Mouse (Mus musculus) kidney, embryonic 16.5 days (tissue): ENCODE measurements around the gene Kcnn4. TPM values are rescaled to one million over a fixed set of nuclear protein-coding genes. Genes with fewer than 3 reads are reported as not detected.
A peak's percentile ranks its signal among the peaks of the same experiment; 100 is the strongest.

ENCODE experiments used
- ATAC-seq: fragments of 200-750 bp; cut with Nextera tagmentation; 2 replicates; pipeline ENCODE4 v1.8.0; 2017; ENCODE audit warnings: moderate TSS enrichment; ENCODE audit not compliant: low FRiP score, low TSS enrichment
- H3K27ac ChIP-seq: fragments of 300-500 bp; sonication (generic); 2 replicates; pipeline ENCODE4 v1.5.1; 2014; ENCODE audit warnings: low read length
- H3K27me3 ChIP-seq: fragments of 300-500 bp; sonication (generic); 2 replicates; pipeline ENCODE4 v1.6.1; 2014; ENCODE audit warnings: low read length, control low read depth, mixed read lengths; ENCODE audit not compliant: insufficient read depth
- H3K36me3 ChIP-seq: fragments of 300-500 bp; sonication (generic); 2 replicates; pipeline ENCODE4 v1.6.1; 2014; ENCODE audit warnings: low read length, control low read depth, mixed read lengths; ENCODE audit not compliant: insufficient read depth
- H3K4me1 ChIP-seq: fragments of 300-500 bp; sonication (generic); 2 replicates; pipeline ENCODE4 v1.6.1; 2014; ENCODE audit warnings: low read length, control low read depth, mixed read lengths; ENCODE audit not compliant: insufficient read depth
- H3K4me2 ChIP-seq: fragments of 300-500 bp; sonication (generic); replicated peaks from 2 replicates; pipeline ENCODE4 v1.6.1; 2014; ENCODE audit warnings: low read depth, low read length
- H3K4me3 ChIP-seq: fragments of 300-500 bp; sonication (generic); 2 replicates; pipeline ENCODE4 v1.5.1; 2014; ENCODE audit warnings: mild to moderate bottlenecking, low read length
- H3K9ac ChIP-seq: fragments of 300-500 bp; sonication (generic); replicated peaks from 2 replicates; pipeline ENCODE4 v1.6.1; 2014; ENCODE audit warnings: low read length
- H3K9me3 ChIP-seq: fragments of 300-500 bp; sonication (generic); 2 replicates; pipeline ENCODE4 v1.6.1; 2016; ENCODE audit warnings: low read length, control low read depth
- WGBS: fragments of 180-500 bp; shearing (Covaris S2); extraction: QIAGEN DNeasy Blood & Tissue Kit; methylation state at CpG from one replicate; pipeline ENCODE4 v1.1.7; 2014; 5-methylcytosine and 5-hydroxymethylcytosine counted together
- polyA plus RNA-seq: library from polyadenylated mRNA; unstranded; fragments of >200 nt; fragmentation: Nextera tagmentation; extraction: Ambion mirVana; gene quantifications from 2 replicates; pipeline ENCODE4 v1.2.1, GENCODE M21; 2015

Gene Kcnn4
- 4.4 and 4.9 TPM in 2 replicates for polyA plus RNA-seq

- peak; percentile 46; the same call in 1 of the 2 replicates for ATAC-seq
- H3K27me3 ChIP-seq = no peaks in the 10 kb centered on the region
- H3K4me1 ChIP-seq = peaks cover 16% of the 10 kb centered on the region; the same call in 1 of the 2 replicates
- no peaks in the 10 kb centered on the region for H3K36me3 ChIP-seq
- peak within 1 kb of the TSS; percentile 18; the same call in 1 of the 2 replicates for H3K4me2 ChIP-seq
- no peaks in the 10 kb centered on the region for H3K9me3 ChIP-seq
- H3K27ac ChIP-seq = no peak within 1 kb of the TSS
- peak within 1 kb of the TSS; percentile 31; the same call in 1 of the 2 replicates for H3K9ac ChIP-seq
- WGBS = 34% methylated on average over 22 of the region's 23 CpGs
- H3K4me3 ChIP-seq = no peak within 1 kb of the TSS
Observed at GRCm38 (mm10) chr7:24369731-24370541, at the start of gene Kcnn4. Gene Kcnn4 (plus strand): TSS chr7:24370263.

- no peak overlapping the region for H3K9ac ChIP-seq
- ATAC-seq = no peak
- no peak overlapping the region for H3K4me2 ChIP-seq
- H3K27ac ChIP-seq = no peak overlapping the region
- peaks cover 16% of the 10 kb centered on the region for H3K9me3 ChIP-seq
- H3K4me3 ChIP-seq = no peak overlapping the region
- no peaks in the 10 kb centered on the region for H3K36me3 ChIP-seq
- H3K4me1 ChIP-seq = 0 out of 2 replicates have a peak, but pooled peaks cover 2% of the 10 kb centered on the region
- WGBS = 83% methylated on average over 4 of the region's 4 CpGs
- no peaks in the 10 kb centered on the region for H3K27me3 ChIP-seq
Observed at GRCm38 (mm10) chr7:24322593-24322992, 47.5 kb upstream of the Kcnn4 start.

DNA sequence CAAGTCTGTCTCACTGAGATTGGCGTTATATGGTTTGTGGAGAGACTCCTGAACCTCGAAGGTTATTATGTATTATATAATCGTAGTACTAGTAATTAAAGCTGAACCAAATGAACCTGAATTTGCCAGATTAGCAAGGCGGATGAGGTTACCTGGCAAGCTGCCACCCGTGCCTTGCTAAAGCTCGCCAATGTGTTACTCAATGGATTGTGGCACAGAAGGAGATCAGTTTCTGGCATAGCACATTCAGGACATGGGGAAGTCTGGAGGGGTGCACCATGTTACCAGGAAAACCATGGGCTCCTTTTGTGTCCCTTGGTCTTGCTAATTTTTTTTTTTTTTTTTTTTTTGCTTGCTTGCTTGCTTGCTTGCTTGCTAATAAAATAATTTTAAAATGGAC lies 44.9 kb upstream of the Kcnn4 start:
- Histone ChIP-seq H3K27me3 (no peaks in the 10 kb centered on the region), H3K27ac (no peak overlapping the region), H3K4me1 (no peaks in the 10 kb centered on the region), H3K4me3 (no peak overlapping the region), H3K4me2 (peak overlapping the region; percentile 59), H3K9ac (no peak overlapping the region), H3K36me3 (no peaks in the 10 kb centered on the region), H3K9me3 (peaks cover 16% of the 10 kb centered on the region)
- WGBS = 91% methylated on average over 6 of the region's 6 CpGs
- ATAC-seq = no peak

- Histone ChIP-seq H3K9ac (peak overlapping the region; percentile 56), H3K4me1 (no peaks in the 10 kb centered on the region), H3K9me3 (peaks cover 16% of the 10 kb centered on the region), H3K27me3 (no peaks in the 10 kb centered on the region), H3K36me3 (no peaks in the 10 kb centered on the region), H3K4me3 (peak overlapping the region; percentile 39), H3K4me2 (peak overlapping the region; percentile 59), H3K27ac (no peak overlapping the region)
- ATAC-seq = peak; percentile 78; the same call in 1 of the 2 replicates
- 4% methylated on average over 13 of the region's 13 CpGs for WGBS
Observed at GRCm38 (mm10) chr7:24325675-24326128, 44.4 kb upstream of the Kcnn4 start.

DNA sequence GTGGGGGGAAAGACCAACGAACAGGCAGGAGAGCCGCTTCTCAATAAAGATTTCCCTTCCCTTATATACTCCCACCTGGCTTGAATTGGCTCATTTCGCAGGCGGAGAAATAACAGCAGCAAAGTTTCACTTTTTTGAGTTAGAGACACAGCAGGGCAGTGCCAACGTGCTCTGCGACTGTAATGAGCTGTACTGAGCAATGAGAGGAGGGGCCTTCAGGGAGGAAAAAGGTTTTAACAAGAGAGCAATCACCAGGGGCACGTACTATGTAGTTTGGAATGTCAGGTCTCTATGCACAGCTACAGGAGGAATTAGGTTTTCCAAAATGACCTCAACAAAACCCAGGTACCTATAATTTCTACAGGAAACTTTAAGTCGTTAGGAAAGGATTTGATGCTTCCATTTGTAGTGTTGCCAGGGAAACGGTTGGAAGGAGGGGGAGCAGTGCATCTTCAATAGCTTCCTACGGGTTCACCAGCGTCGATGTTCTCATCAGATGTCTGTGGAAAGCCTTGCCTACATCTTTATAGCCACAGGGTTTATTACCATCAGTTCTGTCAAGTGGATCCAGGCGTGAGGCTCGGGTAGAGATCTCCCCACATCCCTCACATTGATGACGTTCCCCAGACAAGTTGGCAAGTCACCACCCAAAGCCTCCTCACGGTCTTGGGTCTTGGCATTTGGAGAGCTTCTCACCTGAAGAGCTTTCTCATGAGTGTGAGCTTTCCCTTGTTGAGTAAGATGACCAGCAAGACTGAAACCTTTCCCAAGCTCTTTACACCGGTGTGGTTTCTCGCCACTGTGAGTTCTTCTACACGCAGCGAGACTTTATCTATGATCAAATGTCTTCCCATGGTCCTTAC lies 43.6 kb upstream of the Kcnn4 start:
- ATAC-seq = 0 out of 2 replicates have a peak, but pooled peaks have one; percentile 39
- Histone ChIP-seq H3K36me3 (no peaks in the 10 kb centered on the region), H3K4me1 (no peaks in the 10 kb centered on the region), H3K27ac (no peak overlapping the region), H3K27me3 (no peaks in the 10 kb centered on the region), H3K4me3 (peak overlapping the region; percentile 39), H3K9ac (peak overlapping the region; percentile 56), H3K9me3 (peaks cover 16% of the 10 kb centered on the region), H3K4me2 (peak overlapping the region; percentile 59)
- 43% methylated on average over 20 of the region's 20 CpGs for WGBS

DNA sequence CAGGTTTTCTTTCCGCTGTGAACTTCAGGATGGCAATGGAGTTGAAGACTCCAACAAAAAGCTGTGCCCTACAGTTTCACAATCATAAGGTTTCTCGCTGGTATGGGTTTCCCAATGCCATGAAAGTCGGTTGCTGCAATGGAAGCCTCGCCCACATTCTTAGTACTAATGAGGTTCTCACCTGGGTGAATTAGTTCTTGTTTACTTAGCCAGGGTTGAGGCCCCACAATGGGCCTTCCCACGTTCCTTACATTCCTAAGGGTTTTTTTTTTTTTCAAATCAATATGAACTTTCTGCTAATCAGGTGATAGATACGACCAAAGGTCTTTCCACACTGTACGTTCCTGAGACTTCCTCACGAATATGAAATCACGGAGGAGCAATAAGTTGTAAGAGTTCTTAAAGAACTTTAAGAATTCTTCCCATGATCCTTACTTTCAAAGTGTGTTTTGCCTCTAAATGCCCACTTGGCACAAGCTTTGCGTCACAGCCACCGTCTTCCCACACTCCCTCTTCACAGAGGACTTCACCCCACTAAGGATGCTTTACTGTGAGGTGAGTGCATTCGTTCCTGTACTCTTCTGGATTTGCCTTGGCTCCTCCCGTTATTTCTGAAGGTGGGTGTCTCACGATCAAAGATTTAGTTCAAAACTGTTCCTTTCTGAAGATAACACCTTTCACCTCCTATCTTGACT lies 42.6 kb upstream of the Kcnn4 start:
- H3K36me3 ChIP-seq = no peaks in the 10 kb centered on the region
- H3K9ac ChIP-seq = no peak overlapping the region
- no peaks in the 10 kb centered on the region for H3K27me3 ChIP-seq
- H3K4me1 ChIP-seq = no peaks in the 10 kb centered on the region
- ATAC-seq = no peak
- peaks cover 16% of the 10 kb centered on the region for H3K9me3 ChIP-seq
- H3K4me3 ChIP-seq = no peak overlapping the region
- 81% methylated on average over 14 of the region's 14 CpGs for WGBS
- H3K27ac ChIP-seq = no peak overlapping the region
- H3K4me2 ChIP-seq = no peak overlapping the region

- Histone ChIP-seq H3K4me2 (peak within 1 kb of the TSS; percentile 41), H3K9ac (0 out of 2 replicates have a peak within 1 kb of the TSS, but pooled peaks have one; percentile 11), H3K36me3 (no peaks in the 10 kb centered on the region), H3K27ac (no peak within 1 kb of the TSS), H3K4me3 (peak within 1 kb of the TSS; percentile 19), H3K4me1 (no peaks in the 10 kb centered on the region), H3K27me3 (peaks cover 10% of the 10 kb centered on the region), H3K9me3 (0 out of 2 replicates have a peak, but pooled peaks cover 2% of the 10 kb centered on the region)
- 41% methylated on average over 49 of the region's 49 CpGs for WGBS
- ATAC-seq = no peak
Observed at GRCm38 (mm10) chr7:24333304-24333986, 36.6 kb upstream of the Kcnn4 start, which contains the start of gene Tescl. Gene Tescl (minus strand): TSS chr7:24333936.

GRCm38 (mm10) chr7:24335699-24336309 lies 34.3 kb upstream of the Kcnn4 start:
- Histone ChIP-seq H3K36me3 (no peaks in the 10 kb centered on the region), H3K27ac (no peak overlapping the region), H3K4me2 (no peak overlapping the region), H3K4me1 (no peaks in the 10 kb centered on the region), H3K4me3 (no peak overlapping the region), H3K27me3 (peaks cover 10% of the 10 kb centered on the region), H3K9ac (no peak overlapping the region), H3K9me3 (0 out of 2 replicates have a peak, but pooled peaks cover 2% of the 10 kb centered on the region)
- WGBS = 6% methylated on average over 5 of the region's 5 CpGs
- ATAC-seq = no peak
